Mouse (Mus musculus): Measurements from ENCODE around the gene Prkra. TPM values are rescaled to one million over a fixed set of nuclear protein-coding genes. Genes with fewer than 3 reads are reported as not detected.

Prkra gene
- total RNA-seq (2023): 2.6 TPM

GRCm38 (mm10) chr2:76647883-76648570, at the start of gene Prkra, which contains the start of gene Pjvk:
Prkra (minus strand) TSS chr2:76648015.
Pjvk (plus strand) TSS chr2:76648476.

GRCm38 (mm10) chr2:76674725-76675427, 27.1 kb upstream of the Prkra start, which contains the start of gene Plekha3:
Plekha3 (plus strand) TSS chr2:76675281.

GRCm38 (mm10) chr2:76672966-76673392, 25.2 kb upstream of the Prkra start, which contains the start of gene Fkbp7:
Fkbp7 (minus strand) TSS chr2:76673116.

Other genes with a start within 250 kb of the Prkra start
- gene Osbpl6, start 241.5 kb downstream of the Prkra start, total RNA-seq (2023): 1.3 TPM
- not detected for gene Pjvk, start 461 bp upstream of the Prkra start, total RNA-seq (2023)
- 2.9 TPM for gene Fkbp7, start 25.1 kb upstream of the Prkra start, total RNA-seq (2023)
- gene Plekha3, start 27.3 kb upstream of the Prkra start, total RNA-seq (2023): 32.3 TPM

All from CD4-positive naive resting alpha-beta T cell, adult 76 days (primary cell).